Mouse (Mus musculus) embryonic stem cell, embryonic (primary cell): ENCODE results near the gene Osbpl5.
"Not testable (repeated sequence)": the region's sequence is repeated elsewhere in the genome, so short reads cannot be mapped to it uniquely, and the experiment has no call there.

ENCODE experiments used
- CTCF ChIA-PET, 4 experiments: fragments of 300-600 bp in 2 of 4; fragments of 350-600 bp in 2 of 4; sonication (Branson Sonifier 250); formaldehyde crosslinking; loops; one replicate each; lab custom pipeline; 2022; ENCODE audit warnings: inconsistent platforms in 2 of 4; lab: Charles Lee
- POLR2A ChIA-PET, 4 experiments: fragments of 300-600 bp in 2 of 4; fragments of 350-600 bp in 2 of 4; sonication (Branson Sonifier 250); formaldehyde crosslinking; loops; one replicate each; lab custom pipeline; 2022; ENCODE audit warnings: antibody characterized with exemption in 4 of 4, inconsistent platforms in 1 of 4; lab: Charles Lee

The Osbpl5 gene

GRCm38 (mm10) chr7:143649769-143650346 is 106.9 kb downstream of the Osbpl5 start:
- ChIA-PET CTCF (interaction anchor here in 3 of 4 experiments (0.6 to 1.2 kb wide), 9 partner anchors 37 to 454 kb away, joined by 3 to 6 read pairs (median 3); partner anchors contain the start of gene Nap1l4 (in 1 of the 3)), POLR2A (interaction anchor here in 3 of 4 experiments (0.6 to 1.7 kb wide), 25 partner anchors 9 to 975 kb away, joined by 3 to 20 read pairs (median 4); partner anchors contain the start of genes Cars (in 3 of the 3), Tnfrsf26 (in 3 of the 3), Nap1l4 (in 2 of the 3) and Tnfrsf23 (in 2 of the 3))

- POLR2A ChIA-PET, result interaction anchor here in 3 of 4 experiments (0.6 to 1.7 kb wide), 26 partner anchors 10 to 975 kb away, joined by 3 to 20 read pairs (median 4); partner anchors contain the start of genes Cars (in 3 of the 3), Tnfrsf26 (in 3 of the 3), Nap1l4 (in 2 of the 3) and Tnfrsf23 (in 2 of the 3)
- CTCF ChIA-PET, result interaction anchor here in 3 of 4 experiments (0.5 to 1.2 kb wide), 10 partner anchors 37 to 1279 kb away, joined by 3 to 9 read pairs (median 3); partner anchors contain the start of gene Nap1l4 (in 1 of the 3)
Observed at GRCm38 (mm10) chr7:143649034-143649768, 107.6 kb downstream of the Osbpl5 start, which contains the start of gene Tnfrsf22. Tnfrsf22 (minus strand) TSS chr7:143649661.

- CTCF ChIA-PET, POLR2A ChIA-PET: not testable (repeated sequence)
Observed at GRCm38 (mm10) chr7:143643949-143644348, 112.8 kb downstream of the Osbpl5 start.
